In genomic region chrX:56682156-56682720, GRCm38 (mm10) we compare ENCODE assay signal across 23 mouse cellular contexts. TPM values are rescaled to one million over a fixed set of nuclear protein-coding genes. Genes with fewer than 3 reads are reported as not detected.
DNase-seq lines count a peak whose midpoint lies in the region; ATAC-seq lines count a peak whose summit lies in the region.
"Had no signal": no experiment of that assay in that cellular context is flagged by ENCODE, and none has a peak within 500 bp of the region (broad histone marks: within the 10 kb centered on the region; RNA-seq: fewer than 3 reads in every experiment).

No protein-coding gene starts in this region.

- H3K27me3 ChIP-seq in hindbrain, embryonic 15.5 days: no peaks in the 10 kb centered on the region
- H3K27me3 ChIP-seq in hindbrain, embryonic 10.5 days (ENCODE audit: insufficient read depth, poor library complexity, severe bottlenecking): no peaks in the 10 kb centered on the region
- no peaks in the 10 kb centered on the region for H3K27me3 ChIP-seq in forebrain, embryonic 16.5 days (replicated peaks; ENCODE audit: control insufficient read depth, insufficient read depth, low read length)
- no peaks in the 10 kb centered on the region for H3K27me3 ChIP-seq in kidney, embryonic 14.5 days (ENCODE audit: control insufficient read depth, insufficient read depth, low read length)
- H3K27me3 ChIP-seq: embryonic facial prominence, embryonic 13.5 days; heart, embryonic 12.5 days; liver, embryonic 13.5 days had no signal

- no peak overlapping the region for H3K4me2 ChIP-seq in hindbrain, embryonic 15.5 days
- no peak overlapping the region for H3K4me2 ChIP-seq in forebrain, embryonic 16.5 days (ENCODE audit: low read length)
- H3K4me2 ChIP-seq in kidney, embryonic 14.5 days (replicated peaks; ENCODE audit: low read depth, low read length): no peak overlapping the region
- H3K4me2 ChIP-seq: embryonic facial prominence, embryonic 13.5 days; heart, embryonic 12.5 days; liver, embryonic 13.5 days had no signal

- WGBS in hindbrain, embryonic 15.5 days: 33% methylated on average over 1 of the region's 1 CpGs
- 63% methylated on average over 1 of the region's 1 CpGs for WGBS in hindbrain, embryonic 10.5 days
- 12% methylated on average over 1 of the region's 1 CpGs for WGBS in forebrain, embryonic 16.5 days
- WGBS in kidney, embryonic 14.5 days: 88% methylated on average over 1 of the region's 1 CpGs

- no peak overlapping the region for H3K27ac ChIP-seq in hindbrain, embryonic 15.5 days (replicated peaks)
- no peak overlapping the region for H3K27ac ChIP-seq in hindbrain, embryonic 10.5 days
- H3K27ac ChIP-seq in forebrain, embryonic 16.5 days (ENCODE audit: low read length): no peak overlapping the region
- H3K27ac ChIP-seq in kidney, embryonic 14.5 days (ENCODE audit: low read depth, low read length): no peak overlapping the region
- H3K27ac ChIP-seq: embryonic facial prominence, embryonic 13.5 days; left cerebral cortex, adult 2 months; liver, embryonic 13.5 days had no signal

- peak; percentile 8 for DNase-seq in adrenal gland, postnatal 14 days
- DNase-seq in adrenal gland, postnatal 4 days (ENCODE audit: low spot score in 2 of 2): no peak
- no peak for DNase-seq in hindbrain, embryonic 10.5 days (ENCODE audit: low spot score)
- DNase-seq in 3T3-L1 (ENCODE audit: low read depth, low spot score): peak; percentile 14
- no peak for DNase-seq in frontal cortex, adult 2 months (ENCODE audit: extremely low spot score in 1 of 2, low spot score in 1 of 2)
- DNase-seq: cerebellum, adult 2 months; cerebellum, postnatal 36 days; embryo, embryonic 11 days; gastrocnemius, postnatal 25 days; heart, adult 18-20 months; heart, postnatal 10 days; kidney, adult 11 months; kidney, postnatal 10 days; liver, embryonic 13.5 days; lung, adult 2 months; lung, postnatal 14 days; retina, postnatal 1 day had no signal

- H3K36me3 ChIP-seq in hindbrain, embryonic 15.5 days: no peaks in the 10 kb centered on the region
- no peaks in the 10 kb centered on the region for H3K36me3 ChIP-seq in hindbrain, embryonic 10.5 days
- no peaks in the 10 kb centered on the region for H3K36me3 ChIP-seq in forebrain, embryonic 16.5 days (ENCODE audit: control insufficient read depth, insufficient read depth)
- H3K36me3 ChIP-seq in kidney, embryonic 14.5 days (ENCODE audit: control insufficient read depth, insufficient read depth, low read length): no peaks in the 10 kb centered on the region
- H3K36me3 ChIP-seq: embryonic facial prominence, embryonic 13.5 days; heart, embryonic 12.5 days; liver, embryonic 13.5 days had no signal

- ATAC-seq in hindbrain, embryonic 15.5 days (ENCODE audit: low FRiP score, low read depth): peak; percentile 54; the same call in 1 of the 2 replicates
- peak; percentile 65 for ATAC-seq in forebrain, embryonic 16.5 days
- ATAC-seq in kidney, embryonic 14.5 days (ENCODE audit: low FRiP score, low TSS enrichment): no peak

- H3K9me3 ChIP-seq in hindbrain, embryonic 15.5 days: no peaks in the 10 kb centered on the region
- no peaks in the 10 kb centered on the region for H3K9me3 ChIP-seq in hindbrain, embryonic 10.5 days
- no peaks in the 10 kb centered on the region for H3K9me3 ChIP-seq in forebrain, embryonic 16.5 days (ENCODE audit: control insufficient read depth, low read length)
- H3K9me3 ChIP-seq in kidney, embryonic 14.5 days (ENCODE audit: control insufficient read depth, low read length): no peaks in the 10 kb centered on the region
- H3K9me3 ChIP-seq: embryonic facial prominence, embryonic 13.5 days; heart, embryonic 12.5 days; liver, embryonic 13.5 days had no signal

- no peaks in the 10 kb centered on the region for H3K4me1 ChIP-seq in hindbrain, embryonic 15.5 days (replicated peaks)
- H3K4me1 ChIP-seq in hindbrain, embryonic 10.5 days (replicated peaks): no peaks in the 10 kb centered on the region
- no peaks in the 10 kb centered on the region for H3K4me1 ChIP-seq in forebrain, embryonic 16.5 days (replicated peaks; ENCODE audit: control insufficient read depth, insufficient read depth, low read length)
- no peaks in the 10 kb centered on the region for H3K4me1 ChIP-seq in kidney, embryonic 14.5 days (ENCODE audit: control insufficient read depth, insufficient read depth, low read length)
- H3K4me1 ChIP-seq: embryonic facial prominence, embryonic 13.5 days; liver, embryonic 13.5 days had no signal

- no peak overlapping the region for H3K4me3 ChIP-seq in hindbrain, embryonic 15.5 days
- H3K4me3 ChIP-seq in hindbrain, embryonic 10.5 days: no peak overlapping the region
- H3K4me3 ChIP-seq in forebrain, embryonic 16.5 days (replicated peaks; ENCODE audit: low read length): no peak overlapping the region
- H3K4me3 ChIP-seq in kidney, embryonic 14.5 days (ENCODE audit: low read length): no peak overlapping the region
- H3K4me3 ChIP-seq: embryonic facial prominence, embryonic 13.5 days; heart, embryonic 12.5 days; left cerebral cortex, adult 2 months; liver, embryonic 13.5 days had no signal

- H3K9ac ChIP-seq in hindbrain, embryonic 15.5 days: no peak overlapping the region
- no peak overlapping the region for H3K9ac ChIP-seq in forebrain, embryonic 16.5 days (replicated peaks; ENCODE audit: low read depth, low read length)
- no peak overlapping the region for H3K9ac ChIP-seq in kidney, embryonic 14.5 days (ENCODE audit: low read depth, low read length)
- H3K9ac ChIP-seq: embryonic facial prominence, embryonic 13.5 days; heart, embryonic 12.5 days; liver, embryonic 13.5 days had no signal

RNA-seq across cellular contexts. Expression of gene Fhl1, which starts 49.3 kb away (rescaled TPM):
- 97.5 and 101 TPM in 2 replicates for total RNA-seq in adrenal gland, postnatal 14 days (2021)
- 100 to 1,000 TPM in 1 of 2 experiments, 10 to 100 TPM in 1; 56.5 to 130 TPM for total RNA-seq in adrenal gland, postnatal 4 days (2021)
- 176 and 182 TPM in 2 replicates for polyA plus RNA-seq in hindbrain, embryonic 15.5 days (2015; fragmentation: Nextera tagmentation; extraction: Ambion mirVana)
- 81.0 and 87.1 TPM in 2 replicates for polyA plus RNA-seq in hindbrain, embryonic 10.5 days (2016; fragmentation: Nextera tagmentation; extraction: Ambion mirVana)
- 103 and 125 TPM in 2 replicates for polyA plus RNA-seq in forebrain, embryonic 16.5 days (2015; fragmentation: Nextera tagmentation; extraction: Ambion mirVana)
- polyA plus RNA-seq in kidney, embryonic 14.5 days (2014; fragmentation: Nextera tagmentation; extraction: Ambion mirVana): 47.4 and 60.3 TPM in 2 replicates
- 249 and 284 TPM in 2 replicates for polyA plus RNA-seq in frontal cortex, adult 2 months (2012; rRNA removed)

Comparison
In these comparisons a context has a peak if more than half of its experiments do, and no peak if none do; other contexts are left out.
1. DNase-seq: peak in adrenal gland, postnatal 14 days (single experiment) and 3T3-L1 (single experiment); none in adrenal gland, postnatal 4 days (0 of 2), hindbrain, embryonic 10.5 days (single experiment) and frontal cortex, adult 2 months (0 of 2).